Mouse (Mus musculus): ENCODE data around the gene Wfs1. TPM values are rescaled to one million over a fixed set of nuclear protein-coding genes. Genes with fewer than 3 reads are reported as not detected.

The Wfs1 gene
- polyA plus RNA-seq, 1 experiment from 2014 or later, result 18.4 TPM

Other genes with a start within 250 kb of the Wfs1 start
- gene Bloc1s4, start 240.6 kb downstream of the Wfs1 start, polyA plus RNA-seq (2015; fragmentation: Nextera tagmentation; extraction: Ambion mirVana), result 21.0 and 21.4 TPM in 2 replicates
- gene Mrfap1, start 192.4 kb downstream of the Wfs1 start, polyA plus RNA-seq (2015; fragmentation: Nextera tagmentation; extraction: Ambion mirVana), result 285 and 303 TPM in 2 replicates
- 14.5 and 15.0 TPM in 2 replicates for gene Man2b2, start 158.6 kb downstream of the Wfs1 start, polyA plus RNA-seq (2015; fragmentation: Nextera tagmentation; extraction: Ambion mirVana)
- gene Ppp2r2c, start 120.7 kb downstream of the Wfs1 start, polyA plus RNA-seq (2015; fragmentation: Nextera tagmentation; extraction: Ambion mirVana), result 0.06 and 0.08 TPM in 2 replicates
- not detected in 2 replicates for gene Gm1043, start 96.2 kb upstream of the Wfs1 start, polyA plus RNA-seq (2015; fragmentation: Nextera tagmentation; extraction: Ambion mirVana)

Data from heart, embryonic 16.5 days (tissue).